Mouse (Mus musculus): ENCODE data around the gene Slc25a39. TPM values are rescaled to one million over a fixed set of nuclear protein-coding genes. Genes with fewer than 3 reads are reported as not detected.

Gene Slc25a39
- total and polyA plus RNA-seq, 2 experiments, result 181 to 1,099 TPM

DNA sequence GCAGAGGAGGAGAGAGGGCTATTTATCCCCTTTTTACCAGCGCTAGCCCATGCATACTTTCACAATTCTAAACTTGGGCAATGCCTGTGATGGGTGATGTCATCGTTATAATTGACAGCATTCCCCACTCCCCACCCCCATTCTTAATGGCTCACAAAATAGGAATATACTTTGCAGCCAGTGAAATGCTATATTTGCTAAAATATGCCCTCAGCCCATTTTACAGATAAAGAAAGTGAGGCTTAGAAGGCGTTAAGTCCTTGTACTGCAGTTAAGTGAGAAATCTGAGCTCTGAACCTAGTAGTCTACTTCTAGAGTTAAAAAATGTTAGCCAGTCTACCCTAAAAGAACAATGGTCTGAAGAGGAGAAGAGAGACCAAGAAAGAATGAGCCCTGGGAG, 36.6 kb upstream of the Slc25a39 start:
- DNase-seq (ENCODE audit: extremely low read depth, low read depth, low spot score), result no peak
- Histone ChIP-seq H3K9ac (ENCODE audit: low read depth, low read length) (no peak overlapping the region), H3K79me2 (ENCODE audit: control insufficient read depth, insufficient read depth, low read length) (no peaks in the 10 kb centered on the region), H3K27me3 (ENCODE audit: control insufficient read depth, insufficient read depth, low read length) (peaks cover 19% of the 10 kb centered on the region), H3K4me3 (ENCODE audit: insufficient read depth, low read depth, low read length) (no peak overlapping the region), H3K27ac (replicated peaks; ENCODE audit: insufficient read depth, low read depth, low read length) (no peak overlapping the region), H3K4me1 (ENCODE audit: control insufficient read depth, insufficient read depth, low read length) (no peaks in the 10 kb centered on the region), H3K36me3 (ENCODE audit: control insufficient read depth, insufficient read depth, low read length) (no peaks in the 10 kb centered on the region)
- 54% methylated on average over 3 of the region's 3 CpGs for WGBS
- TF ChIP-seq CTCF (IDR thresholded peaks at IDR 0.05; ENCODE audit: low read depth, low read length) (no peak), POLR2A (IDR thresholded peaks at IDR 0.05; ENCODE audit: extremely low read depth, insufficient read depth, low read length) (no peak)

DNA sequence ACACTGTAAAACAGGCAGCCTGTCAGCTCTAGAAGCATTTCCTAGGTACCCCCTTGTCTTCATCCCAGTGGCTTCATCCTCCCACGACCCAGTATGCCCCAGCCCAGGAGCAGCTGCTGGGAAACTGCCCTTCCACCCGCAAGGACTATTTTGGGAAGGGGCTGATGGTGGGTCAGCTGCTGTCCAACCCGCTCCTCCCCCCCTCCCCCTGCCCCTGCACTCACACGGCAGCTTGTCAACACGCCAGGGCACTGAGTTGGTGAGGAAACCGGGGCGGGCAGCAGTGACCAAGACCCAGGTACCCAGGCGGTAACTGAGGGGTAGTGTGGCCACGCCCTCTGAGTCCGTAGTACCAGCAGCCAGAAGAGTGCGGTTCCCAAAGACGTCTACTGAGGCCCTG, 36.0 kb upstream of the Slc25a39 start:
- Histone ChIP-seq H3K9ac (ENCODE audit: low read depth, low read length) (no peak overlapping the region), H3K4me3 (ENCODE audit: insufficient read depth, low read depth, low read length) (no peak overlapping the region), H3K4me1 (ENCODE audit: control insufficient read depth, insufficient read depth, low read length) (no peaks in the 10 kb centered on the region), H3K27ac (replicated peaks; ENCODE audit: insufficient read depth, low read depth, low read length) (no peak overlapping the region), H3K27me3 (ENCODE audit: control insufficient read depth, insufficient read depth, low read length) (peaks cover 19% of the 10 kb centered on the region), H3K36me3 (ENCODE audit: control insufficient read depth, insufficient read depth, low read length) (no peaks in the 10 kb centered on the region), H3K79me2 (ENCODE audit: control insufficient read depth, insufficient read depth, low read length) (no peaks in the 10 kb centered on the region)
- no peak for TF ChIP-seq POLR2A (IDR thresholded peaks at IDR 0.05; ENCODE audit: extremely low read depth, insufficient read depth, low read length)
- TF ChIP-seq CTCF (IDR thresholded peaks at IDR 0.05; ENCODE audit: low read depth, low read length), result no peak
- WGBS, result 68% methylated on average over 12 of the region's 12 CpGs
- DNase-seq (ENCODE audit: extremely low read depth, low read depth, low spot score), result no peak

DNA sequence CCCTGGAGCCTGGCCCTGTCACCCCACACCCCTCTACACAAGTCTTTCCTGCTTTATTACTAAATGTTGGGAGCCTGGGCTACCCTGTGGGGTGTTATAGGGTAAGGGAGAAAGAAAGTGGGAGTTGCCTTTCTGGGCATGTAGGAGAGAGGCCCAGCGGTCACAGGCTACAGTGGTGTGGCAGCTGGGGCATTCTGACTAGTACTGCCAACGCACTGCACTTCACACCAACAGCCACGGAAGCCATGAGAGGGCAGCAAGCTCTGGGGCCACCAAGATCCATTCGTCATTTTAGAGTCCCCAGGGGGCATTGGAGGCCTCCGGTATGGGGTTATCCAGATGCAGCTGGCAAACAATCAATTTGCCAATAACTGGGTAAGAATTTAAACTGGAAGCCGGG, 34.3 kb upstream of the Slc25a39 start:
- no peak for DNase-seq (ENCODE audit: extremely low read depth, low read depth, low spot score)
- Histone ChIP-seq H3K9ac (ENCODE audit: low read depth, low read length) (no peak overlapping the region), H3K4me3 (ENCODE audit: insufficient read depth, low read depth, low read length) (no peak overlapping the region), H3K36me3 (ENCODE audit: control insufficient read depth, insufficient read depth, low read length) (no peaks in the 10 kb centered on the region), H3K4me1 (ENCODE audit: control insufficient read depth, insufficient read depth, low read length) (no peaks in the 10 kb centered on the region), H3K27me3 (ENCODE audit: control insufficient read depth, insufficient read depth, low read length) (peaks cover 7% of the 10 kb centered on the region), H3K79me2 (ENCODE audit: control insufficient read depth, insufficient read depth, low read length) (no peaks in the 10 kb centered on the region), H3K27ac (replicated peaks; ENCODE audit: insufficient read depth, low read depth, low read length) (no peak overlapping the region)
- 91% methylated on average over 6 of the region's 6 CpGs for WGBS
- TF ChIP-seq POLR2A (IDR thresholded peaks at IDR 0.05; ENCODE audit: extremely low read depth, insufficient read depth, low read length) (no peak), CTCF (IDR thresholded peaks at IDR 0.05; ENCODE audit: low read depth, low read length) (no peak)

DNA sequence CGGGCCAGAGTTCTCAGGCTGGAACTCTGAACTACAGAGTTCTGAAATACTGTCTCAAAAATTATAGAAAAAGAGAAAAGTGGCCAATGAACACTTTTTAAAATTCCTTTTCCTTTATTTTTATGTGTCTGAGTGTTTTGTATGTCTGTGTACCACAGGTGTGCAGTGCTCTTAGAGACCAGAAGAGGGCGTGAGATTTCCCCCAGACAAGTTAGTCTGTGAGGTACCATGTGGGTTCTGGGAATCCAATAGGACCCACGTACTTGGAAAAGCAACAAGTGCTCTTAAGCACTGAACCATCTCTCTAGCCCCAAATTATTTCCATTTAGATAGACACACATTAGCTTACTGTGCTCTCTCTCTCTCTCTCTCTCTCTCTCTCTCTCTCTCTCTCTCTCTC, 33.7 kb upstream of the Slc25a39 start:
- Histone ChIP-seq H3K27me3 (ENCODE audit: control insufficient read depth, insufficient read depth, low read length) (peaks cover 3% of the 10 kb centered on the region; the same call in 1 of the 2 replicates), H3K79me2 (ENCODE audit: control insufficient read depth, insufficient read depth, low read length) (no peaks in the 10 kb centered on the region), H3K4me1 (ENCODE audit: control insufficient read depth, insufficient read depth, low read length) (no peaks in the 10 kb centered on the region), H3K4me3 (ENCODE audit: insufficient read depth, low read depth, low read length) (no peak overlapping the region), H3K36me3 (ENCODE audit: control insufficient read depth, insufficient read depth, low read length) (no peaks in the 10 kb centered on the region), H3K9ac (ENCODE audit: low read depth, low read length) (no peak overlapping the region), H3K27ac (replicated peaks; ENCODE audit: insufficient read depth, low read depth, low read length) (no peak overlapping the region)
- 82% methylated on average over 3 of the region's 3 CpGs for WGBS
- DNase-seq (ENCODE audit: extremely low read depth, low read depth, low spot score), result no peak
- TF ChIP-seq CTCF (IDR thresholded peaks at IDR 0.05; ENCODE audit: low read depth, low read length), result 0 out of 2 replicates have a peak, but pooled peaks have one; percentile 8
- no peak for TF ChIP-seq POLR2A (IDR thresholded peaks at IDR 0.05; ENCODE audit: extremely low read depth, insufficient read depth, low read length)

DNA sequence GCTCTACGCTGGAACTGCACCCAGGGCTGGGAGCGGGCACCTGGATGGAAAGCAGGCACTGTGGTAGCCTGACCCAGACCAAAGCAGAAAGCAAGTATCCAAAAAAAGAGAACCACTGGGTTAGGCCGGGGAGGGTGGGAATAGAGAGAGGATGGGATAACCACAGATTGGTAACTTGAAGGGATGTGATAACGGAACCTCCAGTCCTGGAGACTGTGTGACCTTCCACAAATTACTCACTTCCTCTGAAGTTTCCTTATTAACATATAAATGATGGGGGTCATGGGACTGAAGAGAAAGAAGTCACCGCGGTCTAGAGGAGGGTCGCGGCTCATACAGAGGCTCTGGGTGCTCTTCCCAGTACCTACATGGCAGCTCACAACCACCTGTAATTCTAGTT, 32.5 kb upstream of the Slc25a39 start:
- no peak overlapping the region for H3K27ac ChIP-seq (replicated peaks; ENCODE audit: insufficient read depth, low read depth, low read length)
- H3K4me1 ChIP-seq (ENCODE audit: control insufficient read depth, insufficient read depth, low read length), result no peaks in the 10 kb centered on the region
- TF ChIP-seq CTCF (IDR thresholded peaks at IDR 0.05; ENCODE audit: low read depth, low read length) (no peak), POLR2A (IDR thresholded peaks at IDR 0.05; ENCODE audit: extremely low read depth, insufficient read depth, low read length) (no peak)
- H3K79me2 ChIP-seq (ENCODE audit: control insufficient read depth, insufficient read depth, low read length), result no peaks in the 10 kb centered on the region
- no peak overlapping the region for H3K4me3 ChIP-seq (ENCODE audit: insufficient read depth, low read depth, low read length)
- DNase-seq (ENCODE audit: extremely low read depth, low read depth, low spot score), result no peak
- H3K27me3 ChIP-seq (ENCODE audit: control insufficient read depth, insufficient read depth, low read length), result no peaks in the 10 kb centered on the region
- no peak overlapping the region for H3K9ac ChIP-seq (ENCODE audit: low read depth, low read length)
- H3K36me3 ChIP-seq (ENCODE audit: control insufficient read depth, insufficient read depth, low read length), result peaks cover 5% of the 10 kb centered on the region; the same call in 1 of the 2 replicates
- 87% methylated on average over 8 of the region's 8 CpGs for WGBS

DNA sequence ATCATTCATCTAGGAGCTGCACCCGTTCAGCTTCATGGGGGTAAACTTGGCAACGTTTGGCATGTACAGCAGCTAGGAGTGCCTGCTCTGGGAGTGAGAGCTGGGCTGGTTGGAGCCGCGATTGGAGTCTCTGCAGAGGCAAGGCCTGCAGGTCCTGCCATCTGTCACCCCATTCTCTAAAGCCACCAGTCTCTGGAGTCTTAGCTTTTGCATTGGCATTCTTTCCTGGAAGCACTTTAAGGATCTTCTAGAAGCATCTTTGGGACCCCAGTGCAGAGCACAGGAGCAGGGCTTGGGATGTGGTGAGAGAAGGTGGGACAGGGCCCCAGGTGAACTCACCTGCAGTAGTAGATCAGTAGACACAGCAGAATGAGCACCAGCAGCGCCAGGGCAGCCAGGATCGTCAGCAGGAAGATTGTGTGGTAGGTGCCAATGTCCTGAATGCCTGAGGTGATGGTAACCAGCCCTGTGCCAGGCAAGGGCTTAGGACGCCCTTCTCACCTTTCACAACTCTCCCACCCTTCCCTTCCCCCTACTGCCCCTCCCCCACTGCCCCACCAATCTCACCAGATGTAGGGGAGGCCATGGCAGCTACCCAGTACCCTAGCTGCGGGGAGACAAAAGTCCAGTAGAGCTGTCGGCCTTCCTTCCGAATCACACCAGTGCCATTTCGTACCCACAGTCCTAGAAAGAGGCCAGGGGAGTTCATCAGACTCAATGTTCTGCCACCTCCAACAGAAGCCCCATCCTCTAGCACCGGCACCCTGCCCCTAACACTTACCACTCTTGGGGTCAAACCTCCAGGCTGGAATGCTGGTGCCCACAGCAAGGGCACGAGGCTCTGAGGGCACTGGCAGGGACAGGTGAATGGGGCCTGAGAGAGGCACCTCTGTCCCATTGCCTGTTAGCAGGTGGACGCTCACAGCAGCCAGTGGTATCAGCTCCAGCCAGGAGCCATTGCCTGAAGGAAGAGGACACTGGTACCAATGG, 31.6 kb upstream of the Slc25a39 start:
- no peak overlapping the region for H3K4me3 ChIP-seq (ENCODE audit: insufficient read depth, low read depth, low read length)
- no peak for DNase-seq (ENCODE audit: extremely low read depth, low read depth, low spot score)
- no peaks in the 10 kb centered on the region for H3K27me3 ChIP-seq (ENCODE audit: control insufficient read depth, insufficient read depth, low read length)
- 95% methylated on average over 14 of the region's 14 CpGs for WGBS
- H3K9ac ChIP-seq (ENCODE audit: low read depth, low read length), result no peak overlapping the region
- H3K4me1 ChIP-seq (ENCODE audit: control insufficient read depth, insufficient read depth, low read length), result no peaks in the 10 kb centered on the region
- no peak overlapping the region for H3K27ac ChIP-seq (replicated peaks; ENCODE audit: insufficient read depth, low read depth, low read length)
- H3K79me2 ChIP-seq (ENCODE audit: control insufficient read depth, insufficient read depth, low read length), result no peaks in the 10 kb centered on the region
- peaks cover 9% of the 10 kb centered on the region; the same call in 1 of the 2 replicates for H3K36me3 ChIP-seq (ENCODE audit: control insufficient read depth, insufficient read depth, low read length)
- no peak for TF ChIP-seq POLR2A (IDR thresholded peaks at IDR 0.05; ENCODE audit: extremely low read depth, insufficient read depth, low read length)
